Mouse (Mus musculus): ENCODE measurements around the gene Gm5662.
"Not testable (repeated sequence)": the region's sequence is repeated elsewhere in the genome, so short reads cannot be mapped to it uniquely, and the experiment has no call there.

DNA sequence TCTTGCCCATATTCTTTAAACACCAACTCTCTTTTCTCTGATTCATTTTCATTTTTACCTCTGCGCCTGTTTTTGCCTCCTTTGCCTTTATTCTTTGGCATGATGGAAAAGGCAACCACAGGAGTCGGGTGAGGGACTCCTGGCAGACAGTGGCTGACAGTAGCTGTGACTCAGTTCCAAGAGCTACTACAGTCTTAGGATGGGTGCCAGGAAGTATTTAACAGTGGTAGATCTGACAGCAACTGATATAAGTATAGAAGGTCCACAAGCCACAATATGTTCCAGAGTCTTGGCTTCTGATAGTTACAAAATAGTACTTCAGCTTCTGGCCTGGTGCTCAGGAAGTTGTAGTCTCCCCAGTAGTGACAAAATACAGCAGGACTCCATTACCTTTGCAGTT is 24.3 kb downstream of the Gm5662 start, which contains the start of gene Gm8332:
- TF ChIP-seq POLR2A (IDR thresholded peaks at IDR 0.05; ENCODE audit: low read depth, low read length); CTCF (IDR thresholded peaks at IDR 0.05; ENCODE audit: extremely low read depth, insufficient read depth, insufficient read length, insufficient replicate concordance): not testable (repeated sequence)

Measured in spleen, adult 2 months (tissue).